Mouse (Mus musculus): Measurements from ENCODE around the gene Mto1.

DNA sequence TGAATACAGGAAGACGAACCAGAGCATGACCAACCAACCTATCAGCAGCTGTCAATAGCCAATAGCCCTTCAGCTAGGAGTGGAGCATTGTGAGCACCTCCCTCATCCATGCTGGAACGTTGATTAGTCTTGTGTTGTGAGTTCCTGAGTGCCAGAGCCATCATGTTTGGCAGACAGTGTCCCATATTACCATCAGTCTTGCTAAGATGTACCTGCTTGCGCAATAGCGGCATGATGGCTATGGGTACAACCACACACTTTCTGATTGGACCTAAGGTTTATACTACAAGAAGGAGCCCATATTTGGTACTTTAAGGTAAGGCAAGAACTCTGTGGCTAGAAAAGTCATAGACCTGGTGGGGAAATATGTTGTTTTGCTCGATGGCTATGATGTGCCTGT, 63.7 kb downstream of the Mto1 start:
- TF ChIP-seq GATA1 (IDR thresholded peaks at IDR 0.05; ENCODE audit: borderline replicate concordance, low read length) (no peak), FLI1 (IDR thresholded peaks at IDR 0.05; ENCODE audit: low read length) (no peak)
